Mouse (Mus musculus) small intestine, adult 2 months (tissue): Measurements from ENCODE around the gene Def8.

ENCODE experiments used
- CTCF ChIP-seq: fragments of 200-500 bp; IDR thresholded peaks from 2 replicates; pipeline ENCODE4 v1.5.1; 2012; ENCODE audit warnings: low read depth, mild to moderate bottlenecking, control low read depth, inconsistent platforms, low read length, moderate library complexity, mixed read lengths; ENCODE audit not compliant: insufficient replicate concordance, insufficient read length; ENCODE audit errors: extremely low read depth
- POLR2A ChIP-seq: fragments of 200-500 bp; IDR thresholded peaks from 2 replicates; pipeline ENCODE4 v1.6.1; 2012; ENCODE audit warnings: low read depth, mild to moderate bottlenecking, control low read depth, inconsistent platforms, low read length, moderate library complexity

DNA sequence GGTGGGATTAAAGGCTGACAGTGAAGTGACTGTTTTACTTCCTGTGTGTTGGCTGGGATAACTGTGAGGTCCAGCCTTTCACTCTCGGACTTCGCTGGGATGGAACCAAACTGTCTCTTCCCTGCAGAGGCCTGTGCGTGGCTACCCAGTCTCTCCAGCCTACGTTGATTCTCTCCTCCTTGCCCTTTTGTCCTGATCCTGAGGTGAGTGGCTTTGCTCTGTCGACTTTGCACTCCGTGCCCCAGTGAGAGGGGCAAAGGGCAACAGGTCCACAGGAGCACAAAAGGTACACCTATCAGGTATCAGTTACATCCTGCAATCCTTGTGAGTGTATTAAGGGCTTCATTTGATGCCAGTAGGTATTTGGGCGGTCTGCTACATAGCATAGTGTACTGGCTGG is at the start of gene Def8:
- TF ChIP-seq CTCF (no peak), POLR2A (no peak)
